9 mouse cellular contexts compared by ENCODE assay signal in genomic region chr12:109402226-109402625, GRCm38 (mm10). TPM values are rescaled to one million over a fixed set of nuclear protein-coding genes. Genes with fewer than 3 reads are reported as not detected.
DNase-seq lines count a peak whose midpoint lies in the region; ATAC-seq and TF ChIP-seq lines count a peak whose summit lies in the region.
"Had no signal": no experiment of that assay in that cellular context is flagged by ENCODE, and none has a peak within 500 bp of the region (broad histone marks: within the 10 kb centered on the region; RNA-seq: fewer than 3 reads in every experiment).

No protein-coding gene starts in this region.

- no peaks in the 10 kb centered on the region for H3K36me3 ChIP-seq in heart, embryonic 15.5 days
- no peaks in the 10 kb centered on the region for H3K36me3 ChIP-seq in liver, embryonic 14.5 days (replicated peaks; ENCODE audit: control insufficient read depth, insufficient read depth, low read depth)

- ATAC-seq in heart, embryonic 15.5 days (replicated peaks; ENCODE audit: insufficient number of reproducible peaks, insufficient read depth, low FRiP score, low read depth): peak; percentile 82
- peak; percentile 74 for ATAC-seq in liver, embryonic 14.5 days (ENCODE audit: insufficient read depth)

- peaks cover 53% of the 10 kb centered on the region for H3K4me1 ChIP-seq in heart, embryonic 15.5 days (replicated peaks)
- peaks cover 3 to 21% of the 10 kb centered on the region in 2 experiments; a peak in 3 of 4 replicates for H3K4me1 ChIP-seq in liver, embryonic 14.5 days (replicated peaks; ENCODE audit: control insufficient read depth in 2 of 2, insufficient read depth in 2 of 2, low read length in 1 of 2)

- peak; percentile 32 to 41 for DNase-seq in heart, adult 18-20 months
- DNase-seq in heart, postnatal 25 days (ENCODE audit: low spot score): no peak
- DNase-seq in c-Kit-positive CD71-positive TER-119-positive erythroid progenitor cells, embryonic 14.5 days (ENCODE audit: low spot score): peak; percentile 10
- DNase-seq in liver, embryonic 14.5 days (ENCODE audit: low read depth in 3 of 3, low spot score in 3 of 3): peak in 2 of 3 experiments; percentile 12 to 14
- no peak for DNase-seq in left cerebral cortex, adult 11 months (ENCODE audit: low spot score)
- no peak for DNase-seq in cerebellum, adult 18-20 months
- DNase-seq in left cerebral cortex, adult 9 months (ENCODE audit: low spot score in 2 of 2): no peak

- H3K9ac ChIP-seq in heart, embryonic 15.5 days: no peak overlapping the region
- H3K9ac ChIP-seq in liver, embryonic 14.5 days (replicated peaks): no peak overlapping the region

- no peaks in the 10 kb centered on the region for H3K27me3 ChIP-seq in heart, embryonic 15.5 days
- no peaks in the 10 kb centered on the region for H3K27me3 ChIP-seq in liver, embryonic 14.5 days (ENCODE audit: control insufficient read depth, insufficient read depth, low read length)

- H3K27ac ChIP-seq in heart, embryonic 15.5 days: peak overlapping the region; percentile 80
- H3K27ac ChIP-seq in liver, embryonic 14.5 days: no peak overlapping the region

- H3K4me3 ChIP-seq in heart, embryonic 15.5 days: no peak overlapping the region
- H3K4me3 ChIP-seq in liver, embryonic 14.5 days (ENCODE audit: insufficient read depth in 1 of 2, low read depth in 2 of 2, low read length in 2 of 2): no peak overlapping the region

- intact Hi-C loops in heart, postnatal 25 days (cut with DNase I): no loop called here

- 5% methylated on average over 9 of the region's 9 CpGs for WGBS in heart, embryonic 15.5 days
- WGBS in liver, embryonic 14.5 days (ENCODE audit: insufficient replicate concordance): 19% methylated on average over 9 of the region's 9 CpGs

- TF ChIP-seq CTCF in liver, embryonic 14.5 days (IDR thresholded peaks at IDR 0.05; ENCODE audit: low read depth): no peak

- H3K4me2 ChIP-seq in heart, embryonic 15.5 days: peak overlapping the region; percentile 32; the same call in 1 of the 2 replicates
- H3K4me2 ChIP-seq in liver, embryonic 14.5 days (ENCODE audit: low read depth): no peak overlapping the region

- H3K9me3 ChIP-seq in heart, embryonic 15.5 days (replicated peaks): no peaks in the 10 kb centered on the region
- H3K9me3 ChIP-seq in liver, embryonic 14.5 days (ENCODE audit: control insufficient read depth, low read length): no peaks in the 10 kb centered on the region

- TF ChIP-seq EP300 in liver, embryonic 14.5 days (IDR thresholded peaks at IDR 0.05; ENCODE audit: low read depth): no peak

RNA-seq across cellular contexts. Expression of gene Dlk1, which starts 50.4 kb away (rescaled TPM):
- total RNA-seq in heart, adult 18-20 months (2021): under 1 TPM in 1 of 2 experiments, not detected in 1; 0.90 TPM
- total RNA-seq in heart, postnatal 25 days (2021): under 1 TPM; 0.26 to 0.61 TPM
- 131 and 212 TPM in 2 replicates for polyA plus RNA-seq in heart, embryonic 15.5 days (2015; fragmentation: Nextera tagmentation; extraction: Ambion mirVana)
- polyA plus RNA-seq in liver, embryonic 14.5 days (2012; rRNA removed): 969 and 1,200 TPM in 2 replicates
- 327 and 387 TPM in 2 replicates for polyA plus RNA-seq in liver, embryonic 14.5 days (2014; fragmentation: Nextera tagmentation; extraction: Ambion mirVana)
- total RNA-seq: common myeloid progenitor, adult 5-6 weeks had no signal

Comparison
In these comparisons a context has a peak if more than half of its experiments do, and no peak if none do; other contexts are left out.
1. DNase-seq: peak in heart, adult 18-20 months (2 of 2), c-Kit-positive CD71-positive TER-119-positive erythroid progenitor cells, embryonic 14.5 days (single experiment) and liver, embryonic 14.5 days (2 of 3); none in heart, postnatal 25 days (single experiment), left cerebral cortex, adult 11 months (single experiment), cerebellum, adult 18-20 months (0 of 2) and left cerebral cortex, adult 9 months (0 of 2).